Mouse (Mus musculus) cerebellum, postnatal 4 days (tissue): ENCODE data around the gene Akap8.

ENCODE experiments used
- DNase-seq, 2 experiments: peaks; one replicate each; pipeline ENCODE4 v3.0.0; 2022; ENCODE audit warnings: low spot score in 2 of 2, mixed read lengths in 1 of 2

The Akap8 gene

GRCm38 (mm10) chr17:32320597-32321389, at the start of gene Akap8:
TSS of gene Akap8 (minus strand) at chr17:32321238.
- DNase-seq, result peak; percentile 88 to 96

- peak in 1 of 2 experiments; percentile 12 for DNase-seq
Measured at GRCm38 (mm10) chr17:32368991-32369578, 48.0 kb upstream of the Akap8 start.

- no peak for DNase-seq
Measured at GRCm38 (mm10) chr17:32367706-32368105, 46.7 kb upstream of the Akap8 start.

- DNase-seq, result no peak
Measured at GRCm38 (mm10) chr17:32365296-32365695, 44.3 kb upstream of the Akap8 start.

GRCm38 (mm10) chr17:32364850-32365249, 43.8 kb upstream of the Akap8 start:
- DNase-seq, result no peak

- peak; percentile 77 to 88 for DNase-seq
Measured at GRCm38 (mm10) chr17:32364331-32364730, 43.3 kb upstream of the Akap8 start.

GRCm38 (mm10) chr17:32363821-32364301, 42.8 kb upstream of the Akap8 start:
- DNase-seq, result no peak

- DNase-seq, result no peak
Measured at GRCm38 (mm10) chr17:32362686-32363085, 41.6 kb upstream of the Akap8 start.

GRCm38 (mm10) chr17:32359928-32360327, 38.9 kb upstream of the Akap8 start:
- DNase-seq, result no peak

- DNase-seq, result no peak
Measured at GRCm38 (mm10) chr17:32358943-32359340, 37.9 kb upstream of the Akap8 start.

GRCm38 (mm10) chr17:32358192-32358942, 37.3 kb upstream of the Akap8 start:
- no peak for DNase-seq

- DNase-seq, result no peak
Measured at GRCm38 (mm10) chr17:32356766-32357760, 36.0 kb upstream of the Akap8 start.

- no peak for DNase-seq
Measured at GRCm38 (mm10) chr17:32356281-32356680, 35.2 kb upstream of the Akap8 start.

- DNase-seq, result no peak
Measured at GRCm38 (mm10) chr17:32355031-32355430, 34.0 kb upstream of the Akap8 start.

- DNase-seq, result no peak
Measured at GRCm38 (mm10) chr17:32354211-32354610, 33.2 kb upstream of the Akap8 start.

- DNase-seq, result peak in 1 of 2 experiments; percentile 81
Measured at GRCm38 (mm10) chr17:32353696-32354095, 32.7 kb upstream of the Akap8 start.

- DNase-seq, result no peak
Measured at GRCm38 (mm10) chr17:32351726-32352125, 30.7 kb upstream of the Akap8 start.

GRCm38 (mm10) chr17:32351269-32351668, 30.2 kb upstream of the Akap8 start:
- DNase-seq, result no peak

GRCm38 (mm10) chr17:32350382-32350983, 29.4 kb upstream of the Akap8 start, which contains the start of gene Akap8l:
TSS of gene Akap8l (minus strand) at chr17:32350607.
- DNase-seq, result peak; percentile 86 to 96

- no peak for DNase-seq
Measured at GRCm38 (mm10) chr17:32349851-32350381, 28.9 kb upstream of the Akap8 start.
